ENCODE assay signal across 9 mouse cellular contexts in genomic region chr1:183853956-183854613, GRCm38 (mm10).
A peak's percentile ranks its signal among the peaks of the same experiment; 100 is the strongest.
DNase-seq lines count a peak whose midpoint lies in the region; ATAC-seq and TF ChIP-seq lines count a peak whose summit lies in the region.
"Had no signal": no experiment of that assay in that cellular context is flagged by ENCODE, and none has a peak within 500 bp of the region (broad histone marks: within the 10 kb centered on the region; RNA-seq: fewer than 3 reads in every experiment).

No protein-coding gene starts in this region.

- no peak for ATAC-seq in midbrain, embryonic 11.5 days (ENCODE audit: low FRiP score)

- H3K36me3 ChIP-seq in MEL (ENCODE audit: control insufficient read depth in 1 of 2, insufficient read depth in 2 of 2, low read length in 2 of 2), result no peaks in the 10 kb centered on the region
- no peaks in the 10 kb centered on the region for H3K36me3 ChIP-seq in midbrain, embryonic 11.5 days (ENCODE audit: control insufficient read depth, insufficient read depth, low read length)
- H3K36me3 ChIP-seq: lung, embryonic 15.5 days had no signal

- DNase-seq in layer of hippocampus, adult 2 months (ENCODE audit: low spot score in 2 of 2), result peak in 1 of 2 experiments; percentile 15
- DNase-seq in layer of hippocampus, adult 9-10 months (ENCODE audit: low spot score), result no peak
- DNase-seq in CD4-positive, CD25-positive, alpha-beta regulatory T cell, adult 2 months (ENCODE audit: low read depth, low spot score), result peak; percentile 61
- DNase-seq in MEL (ENCODE audit: low read depth, low spot score), result no peak
- peak; percentile 73 for DNase-seq in naive thymus-derived CD4-positive, alpha-beta T cell, adult 2 months (ENCODE audit: low read depth)
- DNase-seq in cerebellum, postnatal 36 days, result no peak
- DNase-seq in midbrain, embryonic 11.5 days (ENCODE audit: low spot score, missing footprints), result no peak
- DNase-seq: kidney, postnatal 10 days had no signal

- H3K4me3 ChIP-seq in layer of hippocampus, adult 2 months, result no peak overlapping the region
- no peak overlapping the region for H3K4me3 ChIP-seq in MEL (ENCODE audit: control insufficient read depth in 1 of 2, insufficient read depth in 1 of 2, low read depth in 2 of 2, low read length in 2 of 2)
- no peak overlapping the region for H3K4me3 ChIP-seq in midbrain, embryonic 11.5 days (ENCODE audit: low read depth, low read length)
- H3K4me3 ChIP-seq: lung, embryonic 15.5 days had no signal

- TF ChIP-seq CTCF in layer of hippocampus, adult 2 months (conservative IDR thresholded peaks at IDR 0.05), result peak; percentile 76
- peak in 2 of 3 experiments; percentile 15 to 22; a peak in 1 of 6 replicates for TF ChIP-seq CTCF in MEL (IDR thresholded peaks at IDR 0.05 in 2 of 3, conservative IDR thresholded peaks at IDR 0.05 in 1 of 3; ENCODE audit: control insufficient read depth in 1 of 3, insufficient read depth in 1 of 3, low read depth in 2 of 3, low read length in 3 of 3, poor library complexity in 1 of 3, severe bottlenecking in 1 of 3)

- no peak; the same call in 1 of the 2 replicates for TF ChIP-seq RAD21 in MEL (IDR thresholded peaks at IDR 0.05; ENCODE audit: low read depth, low read length)

- WGBS in midbrain, embryonic 11.5 days, result 78% methylated on average over 3 of the region's 3 CpGs

- no peaks in the 10 kb centered on the region for H3K9me3 ChIP-seq in MEL (replicated peaks; ENCODE audit: insufficient read depth, low read length)
- H3K9me3 ChIP-seq in midbrain, embryonic 11.5 days (ENCODE audit: control insufficient read depth, low read length), result no peaks in the 10 kb centered on the region
- H3K9me3 ChIP-seq: lung, embryonic 15.5 days had no signal

- H3K27me3 ChIP-seq in MEL (ENCODE audit: control insufficient read depth in 1 of 2, insufficient read depth in 2 of 2, low read length in 2 of 2), result no peaks in the 10 kb centered on the region
- no peaks in the 10 kb centered on the region for H3K27me3 ChIP-seq in midbrain, embryonic 11.5 days (ENCODE audit: control insufficient read depth, insufficient read depth, low read length)
- H3K27me3 ChIP-seq: lung, embryonic 15.5 days had no signal

- no peaks in the 10 kb centered on the region for H3K4me1 ChIP-seq in MEL (ENCODE audit: control insufficient read depth in 1 of 2, insufficient read depth in 2 of 2, low read length in 2 of 2)
- no peaks in the 10 kb centered on the region for H3K4me1 ChIP-seq in midbrain, embryonic 11.5 days (ENCODE audit: control insufficient read depth, insufficient read depth, low read length)
- H3K4me1 ChIP-seq: lung, embryonic 15.5 days had no signal

- H3K9ac ChIP-seq in MEL (ENCODE audit: control insufficient read depth, low read depth, low read length, poor library complexity, severe bottlenecking), result no peak overlapping the region
- no peak overlapping the region for H3K9ac ChIP-seq in midbrain, embryonic 11.5 days (ENCODE audit: low read length)
- H3K9ac ChIP-seq: lung, embryonic 15.5 days had no signal

- no peak overlapping the region for H3K27ac ChIP-seq in layer of hippocampus, adult 2 months
- no peak overlapping the region for H3K27ac ChIP-seq in MEL (ENCODE audit: control insufficient read depth, low read depth, low read length)
- H3K27ac ChIP-seq in midbrain, embryonic 11.5 days (ENCODE audit: low read depth, low read length), result no peak overlapping the region
- H3K27ac ChIP-seq: lung, embryonic 15.5 days had no signal

- TF ChIP-seq EP300 in MEL (IDR thresholded peaks at IDR 0.05; ENCODE audit: low read depth in 1 of 2, low read length in 2 of 2), result no peak

- no peak for TF ChIP-seq POLR2A in MEL (IDR thresholded peaks at IDR 0.05; ENCODE audit: control insufficient read depth in 1 of 2, insufficient read depth in 1 of 2, low read depth in 1 of 2, low read length in 2 of 2, poor library complexity in 1 of 2)

- no peaks in the 10 kb centered on the region for H3K79me2 ChIP-seq in MEL (ENCODE audit: control insufficient read depth, insufficient read depth, low read length, poor library complexity)

- no peak overlapping the region for H3K4me2 ChIP-seq in midbrain, embryonic 11.5 days
- H3K4me2 ChIP-seq: lung, embryonic 15.5 days had no signal

TF ChIP-seq in MEL, 35 proteins besides CTCF, POLR2A, EP300 and RAD21:
- TF ChIP-seq SMC3 (IDR thresholded peaks at IDR 0.05; ENCODE audit: low read depth, low read length) (peak; percentile 22; the same call in 1 of the 2 replicates), USF2 (IDR thresholded peaks at IDR 0.05; ENCODE audit: borderline replicate concordance in 1 of 2, insufficient read depth in 1 of 2, low read depth in 1 of 2, low read length in 2 of 2) (no peak), ZMIZ1 (IDR thresholded peaks at IDR 0.05; ENCODE audit: low read depth, low read length) (no peak), POLR2AphosphoS2 (IDR thresholded peaks at IDR 0.05; ENCODE audit: low read length) (no peak)

Comparison
In these comparisons a context has a peak if more than half of its experiments do, and no peak if none do; other contexts are left out.
1. DNase-seq: peak in CD4-positive, CD25-positive, alpha-beta regulatory T cell, adult 2 months (single experiment) and naive thymus-derived CD4-positive, alpha-beta T cell, adult 2 months (single experiment); none in layer of hippocampus, adult 9-10 months (single experiment), MEL (single experiment), cerebellum, postnatal 36 days (0 of 2) and midbrain, embryonic 11.5 days (single experiment).